Mouse (Mus musculus) fibroblast of lung, adult 2 months (primary cell): Measurements from ENCODE around the gene Mast4.

Source experiments
- DNase-seq: peaks from one replicate; pipeline ENCODE4 v3.0.0-alpha.2; 2011; ENCODE audit warnings: low read depth

Mast4 gene

GRCm38 (mm10) chr13:102689201-102690090, 644.9 kb downstream of the Mast4 start:
- no peak for DNase-seq

DNA sequence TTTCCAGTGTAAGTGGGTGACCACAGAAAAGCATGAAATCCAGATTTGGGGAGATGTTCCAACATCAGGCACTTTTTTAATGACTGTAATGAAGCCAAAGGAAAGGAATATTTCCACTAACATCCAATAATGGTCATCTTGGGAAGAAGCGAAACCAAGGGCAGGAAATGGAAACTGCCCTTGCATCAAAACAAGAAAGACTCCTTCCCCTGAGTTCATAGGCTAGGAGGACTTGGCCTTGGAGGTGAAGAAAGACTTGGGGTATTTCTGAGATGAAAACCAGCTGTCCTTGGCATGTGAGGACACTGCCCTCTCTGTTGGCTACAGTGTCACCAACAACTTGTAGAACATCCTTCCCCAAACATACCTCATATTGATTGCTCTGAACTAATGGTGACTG, 646.2 kb downstream of the Mast4 start:
- no peak for DNase-seq

- DNase-seq: no peak
Measured at GRCm38 (mm10) chr13:102684890-102685289, 649.4 kb downstream of the Mast4 start.
